ENCODE assay signal across 23 mouse cellular contexts in genomic region chr13:97780556-97780955, GRCm38 (mm10). TPM values are rescaled to one million over a fixed set of nuclear protein-coding genes. Genes with fewer than 3 reads are reported as not detected.
DNase-seq lines count a peak whose midpoint lies in the region; ATAC-seq and TF ChIP-seq lines count a peak whose summit lies in the region.
"Had no signal": no experiment of that assay in that cellular context is flagged by ENCODE, and none has a peak within 500 bp of the region (broad histone marks: within the 10 kb centered on the region; RNA-seq: fewer than 3 reads in every experiment).

No protein-coding gene starts in this region.

- H3K4me3 ChIP-seq in intestine, embryonic 14.5 days (ENCODE audit: low read depth, low read length): no peak overlapping the region
- H3K4me3 ChIP-seq in intestine, postnatal 0 days (ENCODE audit: low read depth, low read length): no peak overlapping the region
- no peak overlapping the region for H3K4me3 ChIP-seq in lung, embryonic 14.5 days (ENCODE audit: low read depth, low read length)
- H3K4me3 ChIP-seq in limb, embryonic 12.5 days (replicated peaks): no peak overlapping the region
- no peak overlapping the region for H3K4me3 ChIP-seq in liver, postnatal 0 days (ENCODE audit: low read depth, low read length)
- H3K4me3 ChIP-seq: forebrain, embryonic 10.5 days; hindbrain, embryonic 12.5 days; midbrain, embryonic 10.5 days had no signal

- DNase-seq in intestine, embryonic 14.5 days (ENCODE audit: low spot score): no peak
- peak; percentile 88 for DNase-seq in lung, embryonic 14.5 days
- no peak for DNase-seq in lung, postnatal 10 days
- no peak for DNase-seq in liver, postnatal 0 days
- no peak for DNase-seq in gastrocnemius, postnatal 4 days (ENCODE audit: low spot score in 2 of 2)
- DNase-seq: adrenal gland, postnatal 36 days; cerebellum, adult 18-20 months; cerebellum, postnatal 25 days; embryo, embryonic 11 days; forebrain, postnatal 0 days; heart, postnatal 10 days; kidney, postnatal 25 days; left cerebral cortex, postnatal 4 days; right cerebral cortex, postnatal 25 days; thymus, postnatal 36 days had no signal

- H3K9ac ChIP-seq in intestine, embryonic 14.5 days (ENCODE audit: low read length): no peak overlapping the region
- H3K9ac ChIP-seq in intestine, postnatal 0 days (ENCODE audit: low read depth, low read length): no peak overlapping the region
- no peak overlapping the region for H3K9ac ChIP-seq in lung, embryonic 14.5 days
- H3K9ac ChIP-seq in limb, embryonic 12.5 days (replicated peaks): no peak overlapping the region
- no peak overlapping the region for H3K9ac ChIP-seq in liver, postnatal 0 days (replicated peaks)
- H3K9ac ChIP-seq: forebrain, postnatal 0 days; hindbrain, embryonic 12.5 days had no signal

- no peak for TF ChIP-seq EP300 in liver, postnatal 0 days (IDR thresholded peaks at IDR 0.05; ENCODE audit: low read depth)

- H3K9me3 ChIP-seq in intestine, embryonic 14.5 days (ENCODE audit: control insufficient read depth, low read length): no peaks in the 10 kb centered on the region
- H3K9me3 ChIP-seq in intestine, postnatal 0 days (ENCODE audit: control insufficient read depth): no peaks in the 10 kb centered on the region
- H3K9me3 ChIP-seq in lung, embryonic 14.5 days (ENCODE audit: low read depth, low read length): no peaks in the 10 kb centered on the region
- no peaks in the 10 kb centered on the region for H3K9me3 ChIP-seq in limb, embryonic 12.5 days
- no peaks in the 10 kb centered on the region for H3K9me3 ChIP-seq in liver, postnatal 0 days (ENCODE audit: low read length)
- H3K9me3 ChIP-seq: forebrain, embryonic 10.5 days; G1E; hindbrain, embryonic 12.5 days; midbrain, embryonic 10.5 days had no signal

- peak overlapping the region; percentile 6; the same call in 1 of the 2 replicates for H3K27ac ChIP-seq in intestine, embryonic 14.5 days (ENCODE audit: low read depth)
- no peak overlapping the region for H3K27ac ChIP-seq in intestine, postnatal 0 days (ENCODE audit: low read depth, low read length)
- peak overlapping the region; percentile 89 for H3K27ac ChIP-seq in lung, embryonic 14.5 days (ENCODE audit: low read depth)
- H3K27ac ChIP-seq in limb, embryonic 12.5 days: peak overlapping the region; percentile 30; the same call in 1 of the 2 replicates
- peak overlapping the region; percentile 41 for H3K27ac ChIP-seq in liver, postnatal 0 days (ENCODE audit: low read depth)
- H3K27ac ChIP-seq: forebrain, embryonic 10.5 days; hindbrain, embryonic 12.5 days; macrophage; midbrain, embryonic 10.5 days had no signal

- no peak overlapping the region for H3K4me2 ChIP-seq in intestine, embryonic 14.5 days (ENCODE audit: low read length)
- H3K4me2 ChIP-seq in intestine, postnatal 0 days (replicated peaks; ENCODE audit: low read depth): no peak overlapping the region
- H3K4me2 ChIP-seq in lung, embryonic 14.5 days: no peak overlapping the region
- H3K4me2 ChIP-seq in limb, embryonic 12.5 days: no peak overlapping the region
- no peak overlapping the region for H3K4me2 ChIP-seq in liver, postnatal 0 days (ENCODE audit: low read depth, low read length)
- H3K4me2 ChIP-seq: heart, embryonic 11.5 days; hindbrain, embryonic 12.5 days had no signal

- no peaks in the 10 kb centered on the region for H3K36me3 ChIP-seq in intestine, embryonic 14.5 days (ENCODE audit: control insufficient read depth, insufficient read depth, low read length)
- no peaks in the 10 kb centered on the region for H3K36me3 ChIP-seq in intestine, postnatal 0 days (ENCODE audit: control insufficient read depth, insufficient read depth)
- no peaks in the 10 kb centered on the region for H3K36me3 ChIP-seq in lung, embryonic 14.5 days (ENCODE audit: insufficient read depth)
- no peaks in the 10 kb centered on the region for H3K36me3 ChIP-seq in limb, embryonic 12.5 days
- H3K36me3 ChIP-seq in liver, postnatal 0 days (replicated peaks; ENCODE audit: insufficient read depth, low read length): no peaks in the 10 kb centered on the region
- H3K36me3 ChIP-seq: forebrain, embryonic 10.5 days; G1E; hindbrain, embryonic 12.5 days; midbrain, embryonic 10.5 days had no signal

- H3K4me1 ChIP-seq in intestine, embryonic 14.5 days (replicated peaks; ENCODE audit: control insufficient read depth, insufficient read depth, low read length): peaks cover 14% of the 10 kb centered on the region
- H3K4me1 ChIP-seq in intestine, postnatal 0 days (replicated peaks; ENCODE audit: control insufficient read depth, insufficient read depth, low read length): no peaks in the 10 kb centered on the region
- peaks cover 45% of the 10 kb centered on the region for H3K4me1 ChIP-seq in lung, embryonic 14.5 days (ENCODE audit: insufficient read depth)
- H3K4me1 ChIP-seq in limb, embryonic 12.5 days (replicated peaks): peaks cover 54% of the 10 kb centered on the region
- H3K4me1 ChIP-seq in liver, postnatal 0 days (ENCODE audit: insufficient read depth): peaks cover 28% of the 10 kb centered on the region

- no peak for ATAC-seq in intestine, embryonic 14.5 days (replicated peaks; ENCODE audit: low FRiP score, low TSS enrichment, low read depth)
- ATAC-seq in intestine, postnatal 0 days: no peak
- peak; percentile 73 for ATAC-seq in lung, embryonic 14.5 days (ENCODE audit: insufficient read depth)
- ATAC-seq in limb, embryonic 12.5 days (ENCODE audit: insufficient number of reproducible peaks, insufficient read depth, low FRiP score, low TSS enrichment, low read depth): 0 out of 2 replicates have a peak, but pooled peaks have one; percentile 11
- no peak for ATAC-seq in liver, postnatal 0 days
- ATAC-seq: forebrain, postnatal 0 days had no signal

- no peak for TF ChIP-seq CTCF in intestine, postnatal 0 days (IDR thresholded peaks at IDR 0.05; ENCODE audit: low read depth)
- TF ChIP-seq CTCF in lung, embryonic 14.5 days (IDR thresholded peaks at IDR 0.05; ENCODE audit: low read depth): peak; percentile 44
- TF ChIP-seq CTCF in liver, postnatal 0 days (IDR thresholded peaks at IDR 0.05; ENCODE audit: low read depth): no peak

- WGBS in intestine, embryonic 14.5 days: 36% methylated on average over 2 of the region's 2 CpGs
- 63% methylated on average over 2 of the region's 2 CpGs for WGBS in intestine, postnatal 0 days
- 40% methylated on average over 2 of the region's 2 CpGs for WGBS in lung, embryonic 14.5 days
- WGBS in limb, embryonic 12.5 days: 39% methylated on average over 2 of the region's 2 CpGs
- 46% methylated on average over 2 of the region's 2 CpGs for WGBS in liver, postnatal 0 days (ENCODE audit: insufficient replicate concordance)

- H3K27me3 ChIP-seq in intestine, embryonic 14.5 days (replicated peaks; ENCODE audit: control insufficient read depth, insufficient read depth, low read length): no peaks in the 10 kb centered on the region
- no peaks in the 10 kb centered on the region for H3K27me3 ChIP-seq in intestine, postnatal 0 days (replicated peaks; ENCODE audit: control insufficient read depth, insufficient read depth, low read length)
- no peaks in the 10 kb centered on the region for H3K27me3 ChIP-seq in lung, embryonic 14.5 days (ENCODE audit: insufficient read depth, low read length)
- H3K27me3 ChIP-seq in limb, embryonic 12.5 days: peaks cover 9% of the 10 kb centered on the region
- H3K27me3 ChIP-seq in liver, postnatal 0 days (ENCODE audit: insufficient read depth, low read length): no peaks in the 10 kb centered on the region
- H3K27me3 ChIP-seq: hindbrain, embryonic 12.5 days had no signal

RNA-seq across cellular contexts. Expression of gene Gm10260, which starts 20.1 kb away (rescaled TPM):
- 4.0 and 5.3 TPM in 2 replicates for polyA plus RNA-seq in intestine, embryonic 14.5 days (2014; fragmentation: Nextera tagmentation; extraction: Ambion mirVana)
- polyA plus RNA-seq in intestine, postnatal 0 days (2015; fragmentation: Nextera tagmentation; extraction: Ambion mirVana): 2.3 and 4.3 TPM in 2 replicates
- 2.4 and 8.7 TPM in 2 replicates for polyA plus RNA-seq in lung, embryonic 14.5 days (2014; fragmentation: Nextera tagmentation; extraction: Ambion mirVana)
- polyA plus RNA-seq in limb, embryonic 12.5 days (2016; fragmentation: Nextera tagmentation; extraction: Ambion mirVana): 4.1 and 6.4 TPM in 2 replicates
- polyA plus RNA-seq in liver, postnatal 0 days (2015; fragmentation: Nextera tagmentation; extraction: Ambion mirVana): 5.5 and 5.6 TPM in 2 replicates
- total RNA-seq in gastrocnemius, postnatal 4 days (2021): 100 to 1,000 TPM; 228 to 250 TPM

Comparison
In these comparisons a context has a peak if more than half of its experiments do, and no peak if none do; other contexts are left out.
1. ATAC-seq: peak in lung, embryonic 14.5 days (single experiment) and limb, embryonic 12.5 days (single experiment); none in intestine, embryonic 14.5 days (single experiment), intestine, postnatal 0 days (single experiment) and liver, postnatal 0 days (single experiment).